Comparison of ENCODE assay signal across 28 mouse cellular contexts in the genomic region with DNA sequence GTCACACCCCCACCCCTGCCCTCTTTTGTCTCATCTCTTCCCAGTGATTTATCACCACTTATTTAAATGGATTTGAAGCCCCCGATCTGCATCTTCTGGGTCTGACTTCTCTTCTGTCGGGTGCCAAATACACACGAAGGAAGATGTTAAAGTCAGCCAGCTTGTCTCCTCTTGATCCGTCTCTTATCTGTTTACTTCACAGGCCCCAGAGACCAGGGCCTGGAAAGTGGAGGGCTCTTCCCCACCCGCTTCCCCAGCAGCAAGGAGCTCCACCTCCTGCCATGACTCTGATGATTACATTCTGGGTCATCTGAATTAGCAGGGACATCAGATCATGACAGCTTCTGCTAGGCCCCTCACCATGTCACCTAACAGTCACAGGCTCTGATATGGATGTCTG. TPM values are rescaled to one million over a fixed set of nuclear protein-coding genes. Genes with fewer than 3 reads are reported as not detected.
DNase-seq lines count a peak whose midpoint lies in the region; ATAC-seq and TF ChIP-seq lines count a peak whose summit lies in the region.
"Had no signal": no experiment of that assay in that cellular context is flagged by ENCODE, and none has a peak within 500 bp of the region (broad histone marks: within the 10 kb centered on the region; RNA-seq: fewer than 3 reads in every experiment).

No protein-coding gene starts in this region.

- WGBS in hindbrain, postnatal 0 days = 55% methylated on average over 5 of the region's 5 CpGs
- 67% methylated on average over 5 of the region's 5 CpGs for WGBS in hindbrain, embryonic 14.5 days
- 17% methylated on average over 5 of the region's 5 CpGs for WGBS in liver, embryonic 13.5 days (ENCODE audit: insufficient replicate concordance)

- no peaks in the 10 kb centered on the region for H3K36me3 ChIP-seq in hindbrain, postnatal 0 days (ENCODE audit: insufficient read depth, low read length)
- H3K36me3 ChIP-seq in hindbrain, embryonic 14.5 days (replicated peaks; ENCODE audit: control insufficient read depth, insufficient read depth) = no peaks in the 10 kb centered on the region
- H3K36me3 ChIP-seq in G1E (replicated peaks) = peaks cover 76% of the 10 kb centered on the region
- H3K36me3 ChIP-seq in liver, embryonic 13.5 days = no peaks in the 10 kb centered on the region
- H3K36me3 ChIP-seq: embryonic facial prominence, embryonic 10.5 days; forebrain, embryonic 10.5 days; heart, embryonic 15.5 days; kidney, embryonic 15.5 days; midbrain, embryonic 15.5 days had no signal

- H3K27ac ChIP-seq in hindbrain, postnatal 0 days = no peak overlapping the region
- H3K27ac ChIP-seq in hindbrain, embryonic 14.5 days = no peak overlapping the region
- H3K27ac ChIP-seq in liver, embryonic 13.5 days = peak overlapping the region; percentile 78
- H3K27ac ChIP-seq: embryonic facial prominence, embryonic 10.5 days; forebrain, embryonic 10.5 days; heart, embryonic 15.5 days; kidney, embryonic 15.5 days; left cerebral cortex, adult 2 months; midbrain, embryonic 15.5 days had no signal

- no peak overlapping the region for H3K4me2 ChIP-seq in hindbrain, postnatal 0 days (ENCODE audit: low read depth, low read length)
- H3K4me2 ChIP-seq in hindbrain, embryonic 14.5 days (replicated peaks) = no peak overlapping the region
- peak overlapping the region; percentile 35 for H3K4me2 ChIP-seq in liver, embryonic 13.5 days
- H3K4me2 ChIP-seq: heart, embryonic 15.5 days; kidney, embryonic 15.5 days; midbrain, embryonic 15.5 days had no signal

- H3K27me3 ChIP-seq in hindbrain, postnatal 0 days (ENCODE audit: insufficient read depth, low read length) = no peaks in the 10 kb centered on the region
- no peaks in the 10 kb centered on the region for H3K27me3 ChIP-seq in hindbrain, embryonic 14.5 days (ENCODE audit: control insufficient read depth, insufficient read depth, low read length)
- no peaks in the 10 kb centered on the region for H3K27me3 ChIP-seq in G1E (ENCODE audit: insufficient read depth, low read length)
- H3K27me3 ChIP-seq in liver, embryonic 13.5 days = no peaks in the 10 kb centered on the region
- H3K27me3 ChIP-seq: CH12.LX; heart, embryonic 15.5 days; kidney, embryonic 15.5 days; midbrain, embryonic 15.5 days had no signal

- H3K4me1 ChIP-seq in hindbrain, postnatal 0 days (ENCODE audit: insufficient read depth, low read length) = 0 out of 2 replicates have a peak, but pooled peaks cover 2% of the 10 kb centered on the region
- 0 out of 2 replicates have a peak, but pooled peaks cover 4% of the 10 kb centered on the region for H3K4me1 ChIP-seq in hindbrain, embryonic 14.5 days (replicated peaks; ENCODE audit: control insufficient read depth, insufficient read depth, low read length)
- H3K4me1 ChIP-seq in G1E (ENCODE audit: insufficient read depth, low read depth, low read length) = peaks cover 97% of the 10 kb centered on the region
- H3K4me1 ChIP-seq in liver, embryonic 13.5 days (replicated peaks) = peaks cover 100% of the 10 kb centered on the region
- H3K4me1 ChIP-seq: midbrain, embryonic 15.5 days had no signal

- no peak overlapping the region for H3K4me3 ChIP-seq in hindbrain, postnatal 0 days (ENCODE audit: low read length)
- H3K4me3 ChIP-seq in hindbrain, embryonic 14.5 days (replicated peaks; ENCODE audit: low read length) = no peak overlapping the region
- H3K4me3 ChIP-seq in G1E (ENCODE audit: low read depth, low read length) = no peak overlapping the region; the same call in 1 of the 2 replicates
- no peak overlapping the region for H3K4me3 ChIP-seq in liver, embryonic 13.5 days (replicated peaks)
- H3K4me3 ChIP-seq: embryonic facial prominence, embryonic 10.5 days; forebrain, embryonic 10.5 days; heart, embryonic 15.5 days; kidney, embryonic 15.5 days; left cerebral cortex, adult 2 months; midbrain, embryonic 15.5 days had no signal

- no peak for TF ChIP-seq CTCF in hindbrain, postnatal 0 days (IDR thresholded peaks at IDR 0.05; ENCODE audit: low read depth)
- TF ChIP-seq CTCF in G1E (IDR thresholded peaks at IDR 0.05; ENCODE audit: low read depth, low read length) = no peak

- DNase-seq in hindbrain, postnatal 0 days (ENCODE audit: low spot score) = no peak
- DNase-seq in hindbrain, embryonic 14.5 days (ENCODE audit: low spot score) = no peak
- DNase-seq in G1E (ENCODE audit: low spot score) (peak; percentile 51), MEL-GATA-1-ER (ENCODE audit: extremely low read depth, low read depth) (peak; percentile 55)
- DNase-seq in liver, embryonic 13.5 days = peak; percentile 55
- no peak for DNase-seq in urinary bladder, postnatal 4 days (ENCODE audit: low spot score in 2 of 2)
- no peak for DNase-seq in kidney, postnatal 25 days
- DNase-seq in left cerebral cortex, adult 18-20 months (ENCODE audit: low spot score in 2 of 2) = no peak
- DNase-seq: adrenal gland, postnatal 25 days; B cell, adult 2 months; cerebellum, adult 11 months; cerebellum, adult 9-11 months; gastrocnemius, postnatal 10 days; heart, adult 18-20 months; kidney, adult 11 months; kidney, postnatal 4 days; layer of hippocampus, adult 9-11 months; lung, adult 18-20 months; lung, postnatal 10 days; thymus, adult 2 months had no signal

- H3K9me3 ChIP-seq in hindbrain, postnatal 0 days (ENCODE audit: low read length) = no peaks in the 10 kb centered on the region
- no peaks in the 10 kb centered on the region for H3K9me3 ChIP-seq in hindbrain, embryonic 14.5 days (ENCODE audit: control insufficient read depth, low read length)
- no peaks in the 10 kb centered on the region for H3K9me3 ChIP-seq in G1E (replicated peaks)
- H3K9me3 ChIP-seq in liver, embryonic 13.5 days (replicated peaks) = no peaks in the 10 kb centered on the region
- H3K9me3 ChIP-seq: embryonic facial prominence, embryonic 10.5 days; forebrain, embryonic 10.5 days; heart, embryonic 15.5 days; kidney, embryonic 15.5 days; midbrain, embryonic 15.5 days had no signal

- H3K9ac ChIP-seq in hindbrain, postnatal 0 days (replicated peaks; ENCODE audit: low read length) = 0 out of 2 replicates have a peak overlapping the region, but pooled peaks have one; percentile 3
- no peak overlapping the region for H3K9ac ChIP-seq in hindbrain, embryonic 14.5 days
- H3K9ac ChIP-seq in liver, embryonic 13.5 days = peak overlapping the region; percentile 47
- H3K9ac ChIP-seq: heart, embryonic 15.5 days; kidney, embryonic 15.5 days; midbrain, embryonic 15.5 days had no signal

- ATAC-seq in hindbrain, postnatal 0 days = no peak
- no peak for ATAC-seq in hindbrain, embryonic 14.5 days (ENCODE audit: low FRiP score)
- peak; percentile 35; the same call in 1 of the 2 replicates for ATAC-seq in G1E (ENCODE audit: extremely low read depth, insufficient number of reproducible peaks, low FRiP score, poor library complexity, severe bottlenecking)
- peak; percentile 70 for ATAC-seq in liver, embryonic 13.5 days (ENCODE audit: low read depth)
- ATAC-seq: forebrain, embryonic 16.5 days; midbrain, embryonic 15.5 days had no signal

RNA-seq across cellular contexts. Expression of a gene that starts 47.7 kb away (rescaled TPM):
- 19.7 and 33.1 TPM in 2 replicates for total RNA-seq in hindbrain, postnatal 0 days (2014; rRNA removed)
- polyA plus RNA-seq in hindbrain, postnatal 0 days (2015; fragmentation: Nextera tagmentation; extraction: Ambion mirVana) = 13.7 and 15.0 TPM in 2 replicates
- 16.2 and 17.8 TPM in 2 replicates for polyA plus RNA-seq in hindbrain, embryonic 14.5 days (2014; fragmentation: Nextera tagmentation; extraction: Ambion mirVana)
- total RNA-seq in G1E (2014; fragmentation: Nextera tagmentation) = 62.1 and 66.9 TPM in 2 replicates
- total RNA-seq in G1E (2017) = 15.6 and 17.3 TPM in 2 replicates
- 58.6 and 64.7 TPM in 2 replicates for polyA plus RNA-seq in G1E (2012)
- polyA plus RNA-seq in liver, embryonic 13.5 days (2015; fragmentation: Nextera tagmentation; extraction: Ambion mirVana) = 6.0 and 7.6 TPM in 2 replicates
- 10 to 100 TPM; 65.8 to 71.3 TPM for total RNA-seq in left cerebral cortex, adult 18-20 months (2021)

Comparison
In these comparisons a context has a peak if more than half of its experiments do, and no peak if none do; other contexts are left out.
1. ATAC-seq: peak in G1E (single experiment) and liver, embryonic 13.5 days (single experiment); none in hindbrain, postnatal 0 days (single experiment) and hindbrain, embryonic 14.5 days (single experiment).
2. DNase-seq: peak in G1E (single experiment), MEL-GATA-1-ER (single experiment) and liver, embryonic 13.5 days (single experiment); none in hindbrain, postnatal 0 days (single experiment), hindbrain, embryonic 14.5 days (single experiment), urinary bladder, postnatal 4 days (0 of 2), kidney, postnatal 25 days (0 of 2) and left cerebral cortex, adult 18-20 months (0 of 2).